Mouse (Mus musculus): ENCODE data around the gene Neurl1b. TPM values are rescaled to one million over a fixed set of nuclear protein-coding genes. Genes with fewer than 3 reads are reported as not detected.

Gene Neurl1b
- polyA plus RNA-seq, 1 experiment from 2014 or later, result 1.1 TPM

DNA sequence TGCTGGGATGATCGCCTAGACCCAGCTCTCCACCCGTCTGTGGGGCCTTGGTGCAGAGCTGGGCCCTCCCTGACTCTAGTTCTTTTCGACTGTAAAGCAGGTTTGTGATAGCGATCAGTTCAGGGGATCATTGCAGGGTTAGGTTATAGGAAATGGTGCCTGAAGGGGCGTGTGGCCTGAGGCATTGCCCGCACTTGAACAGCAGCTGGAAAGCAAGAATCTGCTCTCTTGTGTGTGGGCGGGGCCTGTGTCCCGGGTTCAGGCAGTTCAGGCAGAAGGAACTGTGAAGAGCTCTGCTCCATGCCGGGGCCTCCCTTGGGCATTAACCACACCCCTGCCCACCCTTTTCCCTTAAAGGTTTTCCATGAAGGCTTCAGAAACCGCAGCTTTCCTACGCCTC lies 18.7 kb downstream of the Neurl1b start:
- TF ChIP-seq CTCF (IDR thresholded peaks at IDR 0.05; ENCODE audit: low read depth) (no peak), EP300 (optimal IDR thresholded peaks at IDR 0.05) (no peak)
- Histone ChIP-seq H3K9ac (ENCODE audit: low read length) (no peak overlapping the region), H3K27ac (replicated peaks) (0 out of 2 replicates have a peak overlapping the region, but pooled peaks have one; percentile 45), H3K4me1 (replicated peaks; ENCODE audit: control insufficient read depth, insufficient read depth) (no peaks in the 10 kb centered on the region; the same call in 1 of the 2 replicates), H3K27me3 (ENCODE audit: control insufficient read depth, insufficient read depth, low read length) (no peaks in the 10 kb centered on the region), H3K36me3 (ENCODE audit: control insufficient read depth, insufficient read depth, low read length) (no peaks in the 10 kb centered on the region; the same call in 1 of the 2 replicates), H3K4me3 (ENCODE audit: low read depth, low read length) (no peak overlapping the region), H3K9me3 (ENCODE audit: control insufficient read depth, low read length) (no peaks in the 10 kb centered on the region), H3K4me2 (replicated peaks; ENCODE audit: low read depth) (no peak overlapping the region)
- no peak for DNase-seq (ENCODE audit: low spot score)
- WGBS, result 43% methylated on average over 11 of the region's 11 CpGs
- ATAC-seq (ENCODE audit: low FRiP score, low TSS enrichment), result no peak

- no peak overlapping the region for H3K4me3 ChIP-seq (ENCODE audit: low read depth, low read length)
- no peak for TF ChIP-seq EP300 (optimal IDR thresholded peaks at IDR 0.05)
- TF ChIP-seq CTCF (IDR thresholded peaks at IDR 0.05; ENCODE audit: low read depth), result no peak
- DNase-seq (ENCODE audit: low spot score) (no peak), ATAC-seq (ENCODE audit: low FRiP score, low TSS enrichment) (no peak)
- H3K9ac ChIP-seq (ENCODE audit: low read length), result no peak overlapping the region
- H3K9me3 ChIP-seq (ENCODE audit: control insufficient read depth, low read length), result no peaks in the 10 kb centered on the region
- 86% methylated on average over 14 of the region's 14 CpGs for WGBS
- H3K27me3 ChIP-seq (ENCODE audit: control insufficient read depth, insufficient read depth, low read length), result no peaks in the 10 kb centered on the region
- no peaks in the 10 kb centered on the region for H3K4me1 ChIP-seq (replicated peaks; ENCODE audit: control insufficient read depth, insufficient read depth)
- no peak overlapping the region for H3K4me2 ChIP-seq (replicated peaks; ENCODE audit: low read depth)
- no peak overlapping the region for H3K27ac ChIP-seq (replicated peaks)
- peaks cover 5% of the 10 kb centered on the region for H3K36me3 ChIP-seq (ENCODE audit: control insufficient read depth, insufficient read depth, low read length)
Measured at GRCm38 (mm10) chr17:26437089-26437815, 22.6 kb downstream of the Neurl1b start.

DNA sequence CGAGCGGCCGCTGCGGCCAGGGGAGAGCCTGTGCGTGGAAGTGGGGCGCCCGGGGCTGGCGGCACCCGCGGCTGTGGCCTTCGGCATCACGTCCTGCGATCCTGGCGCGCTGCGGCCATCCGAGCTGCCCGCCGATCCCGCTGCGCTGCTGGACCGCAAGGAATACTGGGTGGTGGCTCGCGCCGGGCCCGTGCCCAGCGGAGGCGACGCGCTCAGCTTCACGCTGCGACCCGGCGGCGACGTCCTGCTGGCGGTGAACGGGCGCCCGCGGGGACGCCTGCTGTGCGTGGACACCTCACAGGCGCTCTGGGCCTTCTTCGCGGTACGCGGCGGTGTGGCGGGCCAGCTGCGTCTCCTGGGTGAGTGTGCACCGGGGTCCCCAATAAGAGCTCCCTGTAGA lies 24.4 kb downstream of the Neurl1b start:
- 40% methylated on average over 51 of the region's 52 CpGs for WGBS
- Histone ChIP-seq H3K4me1 (replicated peaks; ENCODE audit: control insufficient read depth, insufficient read depth) (no peaks in the 10 kb centered on the region), H3K27ac (replicated peaks) (no peak overlapping the region), H3K9me3 (ENCODE audit: control insufficient read depth, low read length) (no peaks in the 10 kb centered on the region), H3K4me3 (ENCODE audit: low read depth, low read length) (peak overlapping the region; percentile 20), H3K4me2 (replicated peaks; ENCODE audit: low read depth) (peak overlapping the region; percentile 44), H3K27me3 (ENCODE audit: control insufficient read depth, insufficient read depth, low read length) (no peaks in the 10 kb centered on the region), H3K36me3 (ENCODE audit: control insufficient read depth, insufficient read depth, low read length) (peaks cover 5% of the 10 kb centered on the region), H3K9ac (ENCODE audit: low read length) (no peak overlapping the region)
- DNase-seq (ENCODE audit: low spot score) (peak; percentile 24), ATAC-seq (ENCODE audit: low FRiP score, low TSS enrichment) (no peak)
- TF ChIP-seq CTCF (IDR thresholded peaks at IDR 0.05; ENCODE audit: low read depth) (no peak), EP300 (optimal IDR thresholded peaks at IDR 0.05) (no peak)

GRCm38 (mm10) chr17:26441024-26441423 lies 26.4 kb downstream of the Neurl1b start:
- WGBS, result 90% methylated on average over 10 of the region's 10 CpGs
- Histone ChIP-seq H3K36me3 (ENCODE audit: control insufficient read depth, insufficient read depth, low read length) (peaks cover 11% of the 10 kb centered on the region), H3K4me2 (replicated peaks; ENCODE audit: low read depth) (no peak overlapping the region), H3K4me3 (ENCODE audit: low read depth, low read length) (no peak overlapping the region), H3K27me3 (ENCODE audit: control insufficient read depth, insufficient read depth, low read length) (no peaks in the 10 kb centered on the region), H3K27ac (replicated peaks) (no peak overlapping the region), H3K4me1 (replicated peaks; ENCODE audit: control insufficient read depth, insufficient read depth) (no peaks in the 10 kb centered on the region), H3K9ac (ENCODE audit: low read length) (no peak overlapping the region), H3K9me3 (ENCODE audit: control insufficient read depth, low read length) (no peaks in the 10 kb centered on the region)
- no peak for ATAC-seq (ENCODE audit: low FRiP score, low TSS enrichment)
- TF ChIP-seq EP300 (optimal IDR thresholded peaks at IDR 0.05) (no peak), CTCF (IDR thresholded peaks at IDR 0.05; ENCODE audit: low read depth) (no peak)
- DNase-seq (ENCODE audit: low spot score), result no peak

- Histone ChIP-seq H3K4me1 (replicated peaks; ENCODE audit: control insufficient read depth, insufficient read depth) (no peaks in the 10 kb centered on the region), H3K9me3 (ENCODE audit: control insufficient read depth, low read length) (no peaks in the 10 kb centered on the region), H3K4me2 (replicated peaks; ENCODE audit: low read depth) (no peak overlapping the region), H3K9ac (ENCODE audit: low read length) (no peak overlapping the region), H3K36me3 (ENCODE audit: control insufficient read depth, insufficient read depth, low read length) (peaks cover 16% of the 10 kb centered on the region), H3K27ac (replicated peaks) (no peak overlapping the region), H3K4me3 (ENCODE audit: low read depth, low read length) (no peak overlapping the region), H3K27me3 (ENCODE audit: control insufficient read depth, insufficient read depth, low read length) (no peaks in the 10 kb centered on the region)
- DNase-seq (ENCODE audit: low spot score), result no peak
- ATAC-seq (ENCODE audit: low FRiP score, low TSS enrichment), result no peak
- TF ChIP-seq EP300 (optimal IDR thresholded peaks at IDR 0.05), result no peak
- no peak for TF ChIP-seq CTCF (IDR thresholded peaks at IDR 0.05; ENCODE audit: low read depth)
- WGBS, result 71% methylated on average over 6 of the region's 6 CpGs
Measured at GRCm38 (mm10) chr17:26442197-26442596, 27.6 kb downstream of the Neurl1b start.

DNA sequence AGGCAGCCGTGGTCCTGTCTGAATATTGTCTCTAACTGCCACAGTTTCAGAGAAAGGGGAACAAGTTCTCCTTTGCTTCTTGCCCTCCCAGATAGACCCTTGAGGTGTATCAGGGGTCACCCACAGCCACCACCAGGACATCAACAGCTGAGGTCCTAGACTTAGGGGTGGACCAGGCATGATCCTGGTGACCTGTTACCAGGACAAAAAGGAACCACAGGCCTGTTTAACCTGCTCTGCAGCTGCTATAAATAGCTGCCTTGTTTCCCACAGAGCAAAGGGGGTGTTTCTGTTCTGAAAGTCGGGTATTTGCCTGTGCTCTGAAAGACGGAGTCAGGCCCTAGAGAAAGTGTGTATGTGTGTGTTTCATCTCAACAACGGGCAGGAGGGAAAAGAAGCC lies 29.2 kb downstream of the Neurl1b start:
- TF ChIP-seq CTCF (IDR thresholded peaks at IDR 0.05; ENCODE audit: low read depth) (no peak), EP300 (optimal IDR thresholded peaks at IDR 0.05) (no peak)
- no peaks in the 10 kb centered on the region for H3K4me1 ChIP-seq (replicated peaks; ENCODE audit: control insufficient read depth, insufficient read depth)
- no peak overlapping the region for H3K4me2 ChIP-seq (replicated peaks; ENCODE audit: low read depth)
- H3K9me3 ChIP-seq (ENCODE audit: control insufficient read depth, low read length), result no peaks in the 10 kb centered on the region
- peak overlapping the region; percentile 30; the same call in 1 of the 2 replicates for H3K27ac ChIP-seq (replicated peaks)
- ATAC-seq (ENCODE audit: low FRiP score, low TSS enrichment) (no peak), DNase-seq (ENCODE audit: low spot score) (peak; percentile 54)
- 48% methylated on average over 4 of the region's 4 CpGs for WGBS
- peaks cover 18% of the 10 kb centered on the region for H3K36me3 ChIP-seq (ENCODE audit: control insufficient read depth, insufficient read depth, low read length)
- H3K9ac ChIP-seq (ENCODE audit: low read length), result no peak overlapping the region
- H3K27me3 ChIP-seq (ENCODE audit: control insufficient read depth, insufficient read depth, low read length), result no peaks in the 10 kb centered on the region
- no peak overlapping the region for H3K4me3 ChIP-seq (ENCODE audit: low read depth, low read length)

Measured in stomach, postnatal 0 days (tissue).